Mouse (Mus musculus): Measurements from ENCODE around the gene Lmod3.

DNA sequence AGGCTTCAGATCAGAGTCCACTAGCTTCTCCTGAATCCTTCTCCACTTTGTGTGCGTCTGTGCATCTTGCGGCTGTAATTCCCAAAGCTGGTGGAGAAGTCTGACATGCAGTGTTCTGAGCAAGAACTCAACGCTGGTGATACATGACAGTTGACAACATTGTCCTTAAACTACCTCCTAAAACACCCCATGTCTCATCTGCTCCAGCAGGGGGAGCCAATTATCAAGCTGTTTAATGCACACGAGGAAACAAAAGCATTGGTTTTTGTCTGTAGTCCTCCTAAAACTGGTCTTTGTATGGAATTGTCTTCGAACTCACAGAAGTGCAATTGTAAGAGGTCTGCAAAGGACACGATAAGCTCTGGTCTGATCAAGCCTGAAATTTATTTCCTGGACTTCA is 1.6 kb downstream of the Lmod3 start:
- TF ChIP-seq CTCF (conservative IDR thresholded peaks at IDR 0.05; ENCODE audit: low read length) (peak; percentile 88), NANOG (IDR thresholded peaks at IDR 0.05; ENCODE audit: borderline replicate concordance, low read length) (no peak), POU5F1 (IDR thresholded peaks at IDR 0.05; ENCODE audit: borderline replicate concordance, low read length) (no peak)
